Mouse (Mus musculus) MEL (cell line): ENCODE results near the gene Scrn3. TPM values are rescaled to one million over a fixed set of nuclear protein-coding genes. Genes with fewer than 3 reads are reported as not detected.

Experiments used
- DNase-seq: peaks from one replicate; pipeline ENCODE4 v3.0.0; 2011; ENCODE audit warnings: low read depth, low spot score
- H3K27ac ChIP-seq: 2 replicates; pipeline ENCODE4 v1.5.1; 2012; ENCODE audit warnings: low read depth, mild to moderate bottlenecking, control low read depth, low read length, moderate library complexity; ENCODE audit not compliant: control insufficient read depth
- H3K27me3 ChIP-seq, 2 experiments: fragments of 150-350 bp in 1 of 2; sonication (generic) in 1 of 2; 2 replicates each; pipeline ENCODE4 v1.6.1; 2012; ENCODE audit warnings: low read length in 2 of 2, mild to moderate bottlenecking in 2 of 2, improper control_type of control experiment in 1 of 2, moderate library complexity in 1 of 2; ENCODE audit not compliant: insufficient read depth in 2 of 2, control insufficient read depth in 1 of 2
- H3K36me3 ChIP-seq, 2 experiments: 2 replicates each; pipeline ENCODE4 v1.6.1; 2012 to 2014; ENCODE audit warnings: low read length in 2 of 2, improper control_type of control experiment in 1 of 2, inconsistent platforms in 1 of 2, mild to moderate bottlenecking in 1 of 2; ENCODE audit not compliant: insufficient read depth in 2 of 2, control insufficient read depth in 1 of 2
- H3K4me1 ChIP-seq, 2 experiments: fragments of 150-350 bp in 1 of 2; sonication (generic) in 1 of 2; 2 replicates each; pipeline ENCODE4 v1.6.1; 2012; ENCODE audit warnings: low read length in 2 of 2, improper control_type of control experiment in 1 of 2, mild to moderate bottlenecking in 1 of 2; ENCODE audit not compliant: insufficient read depth in 2 of 2, control insufficient read depth in 1 of 2
- H3K4me3 ChIP-seq, 2 experiments: fragments of 150-350 bp in 1 of 2; sonication (generic) in 1 of 2; 2 replicates each; pipeline ENCODE4 v1.5.1; 2012; ENCODE audit warnings: low read depth in 2 of 2, low read length in 2 of 2, mild to moderate bottlenecking in 2 of 2, moderate library complexity in 2 of 2, control low read depth in 1 of 2, improper control_type of control experiment in 1 of 2; ENCODE audit not compliant: control insufficient read depth in 1 of 2, insufficient read depth in 1 of 2
- H3K79me2 ChIP-seq: 2 replicates; pipeline ENCODE4 v1.6.1; 2012; ENCODE audit warnings: mild to moderate bottlenecking, low read length, moderate library complexity; ENCODE audit not compliant: control insufficient read depth, poor library complexity, insufficient read depth
- H3K9ac ChIP-seq: 2 replicates; pipeline ENCODE4 v1.6.1; 2012; ENCODE audit warnings: low read depth, mild to moderate bottlenecking, control low read depth, low read length, moderate library complexity; ENCODE audit not compliant: control insufficient read depth, poor library complexity, severe bottlenecking
- H3K9me3 ChIP-seq: fragments of 150-350 bp; sonication (generic); replicated peaks from 2 replicates; pipeline ENCODE4 v1.6.1; 2012; ENCODE audit warnings: mild to moderate bottlenecking, low read length, improper control_type of control experiment, moderate library complexity; ENCODE audit not compliant: insufficient read depth
- CHD1 ChIP-seq: IDR thresholded peaks from 2 replicates; pipeline ENCODE4 v1.6.1; 2012; ENCODE audit warnings: low read depth, mild to moderate bottlenecking, inconsistent platforms, low read length, improper control_type of control experiment
- CHD2 ChIP-seq: IDR thresholded peaks from 2 replicates; pipeline ENCODE4 v1.6.1; 2011; ENCODE audit warnings: low read length, improper control_type of control experiment
- E2F4 ChIP-seq: IDR thresholded peaks from 2 replicates; pipeline ENCODE4 v1.6.1; 2011; ENCODE audit warnings: low read depth, low read length, improper control_type of control experiment, borderline replicate concordance
- EP300 ChIP-seq, 2 experiments: IDR thresholded peaks; 2 replicates each; pipeline ENCODE4 v1.6.1; 2011; ENCODE audit warnings: improper control_type of control experiment in 2 of 2, low read length in 2 of 2, low read depth in 1 of 2, mild to moderate bottlenecking in 1 of 2
- GABPA ChIP-seq: IDR thresholded peaks from 2 replicates; pipeline ENCODE4 v1.6.1; 2012; ENCODE audit warnings: low read depth, mild to moderate bottlenecking, inconsistent platforms, low read length, improper control_type of control experiment, moderate library complexity
- GATA1 ChIP-seq: IDR thresholded peaks from 2 replicates; pipeline ENCODE4 v1.6.1; 2011; ENCODE audit warnings: low read depth, low read length, improper control_type of control experiment
- KAT2A ChIP-seq: conservative IDR thresholded peaks from 2 replicates; pipeline ENCODE4 v1.6.1; 2012; ENCODE audit warnings: low read depth, low read length, improper control_type of control experiment, inconsistent platforms
- MAFK ChIP-seq: IDR thresholded peaks from 2 replicates; pipeline ENCODE4 v1.6.1; 2011; ENCODE audit warnings: low read depth, mild to moderate bottlenecking, low read length, improper control_type of control experiment, borderline replicate concordance
- MYB ChIP-seq: IDR thresholded peaks from 2 replicates; pipeline ENCODE4 v1.6.1; 2011; ENCODE audit warnings: mild to moderate bottlenecking, low read depth, low read length, improper control_type of control experiment
- MYC ChIP-seq: IDR thresholded peaks from 2 replicates; pipeline ENCODE4 v1.6.1; 2011; ENCODE audit warnings: low read depth, mild to moderate bottlenecking, low read length, improper control_type of control experiment, moderate library complexity
- NELFE ChIP-seq: IDR thresholded peaks from 2 replicates; pipeline ENCODE4 v1.6.1; 2011; ENCODE audit warnings: low read depth, low read length, improper control_type of control experiment
- NRF1 ChIP-seq: IDR thresholded peaks from 2 replicates; pipeline ENCODE4 v1.6.1; 2014; ENCODE audit warnings: low read depth, mild to moderate bottlenecking, inconsistent platforms, low read length, improper control_type of control experiment, moderate library complexity; ENCODE audit not compliant: poor library complexity, insufficient read depth, severe bottlenecking
- POLR2AphosphoS2 ChIP-seq: IDR thresholded peaks from 2 replicates; pipeline ENCODE4 v1.6.1; 2011; ENCODE audit warnings: low read length, improper control_type of control experiment
- POLR2AphosphoS5 ChIP-seq: IDR thresholded peaks from 2 replicates; pipeline ENCODE4 v1.6.1; 2012; ENCODE audit warnings: low read depth, borderline replicate concordance, mild to moderate bottlenecking, inconsistent platforms, low read length, moderate library complexity, mixed read lengths
- SIN3A ChIP-seq: IDR thresholded peaks from 2 replicates; pipeline ENCODE4 v1.6.1; 2012; ENCODE audit warnings: low read length, improper control_type of control experiment, inconsistent platforms
- TCF12 ChIP-seq: IDR thresholded peaks from 2 replicates; pipeline ENCODE4 v1.6.1; 2014; ENCODE audit warnings: low read depth, mild to moderate bottlenecking, inconsistent platforms, low read length, improper control_type of control experiment, moderate library complexity
- ZC3H11A ChIP-seq: IDR thresholded peaks from 2 replicates; pipeline ENCODE4 v1.6.1; 2012; ENCODE audit warnings: low read depth, mild to moderate bottlenecking, inconsistent platforms, low read length, improper control_type of control experiment
- polyA plus RNA-seq, 2 experiments: library from polyadenylated mRNA; stranded (reverse) in 1 of 2; unstranded in 1 of 2; fragments of >175 nt in 1 of 2; fragments of >200 nt in 1 of 2; gene quantifications; 2 replicates each; pipeline versions ENCODE4 v1.2.1 to v1.2.4; 2012; ENCODE audit warnings: low replicate concordance in 2 of 2, low read depth in 1 of 2; ENCODE audit not compliant: insufficient read length in 2 of 2, insufficient read depth in 1 of 2, missing spikeins in 1 of 2
- total RNA-seq: library from RNA; depleted of rRNA; stranded (reverse); fragments of 300-350 nt; gene quantifications from 2 replicates; pipeline ENCODE4 v1.2.3, GENCODE M21; 2012

The Scrn3 gene
- total and polyA plus RNA-seq, 3 experiments = 3.2 to 7.7 TPM; not detected in 1

DNA sequence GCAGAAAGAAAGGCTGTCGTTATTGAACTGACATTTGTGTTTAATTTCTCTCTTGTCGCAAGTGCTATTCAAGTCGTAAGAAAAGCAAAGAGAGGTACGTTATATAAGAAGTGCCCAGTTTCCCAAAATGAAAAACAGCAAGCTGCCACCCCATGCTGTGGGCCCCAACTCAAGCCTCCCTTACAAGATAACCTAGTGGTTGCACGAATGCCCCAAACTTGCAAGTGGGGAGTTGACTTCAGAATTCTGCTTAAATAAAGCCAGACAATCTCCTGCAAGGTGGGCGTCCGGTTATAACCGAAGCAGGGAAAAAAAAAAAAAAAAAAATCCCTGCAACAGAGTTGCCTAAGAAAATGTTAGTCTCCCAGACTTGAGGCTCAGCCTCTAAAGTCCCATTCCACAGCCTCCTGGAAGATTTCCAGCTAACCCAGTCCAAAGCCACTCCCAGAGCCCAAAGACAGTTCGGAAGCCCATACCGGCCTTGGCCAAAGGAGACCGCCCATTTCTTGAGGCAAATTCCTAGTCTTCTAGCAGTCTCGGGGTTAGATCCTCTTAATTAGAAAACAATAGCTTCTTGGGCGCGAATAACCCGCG, 49.1 kb upstream of the Scrn3 start:
- Histone ChIP-seq H3K9ac (no peak overlapping the region), H3K4me1 (peaks cover 0 to 2% of the 10 kb centered on the region in 2 experiments; a peak in 1 of 4 replicates), H3K9me3 (no peaks in the 10 kb centered on the region), H3K27ac (no peak overlapping the region), H3K36me3 (no peaks in the 10 kb centered on the region), H3K79me2 (no peaks in the 10 kb centered on the region), H3K4me3 (no peak overlapping the region), H3K27me3 (no peaks in the 10 kb centered on the region)
- TF ChIP-seq MYC (no peak), GABPA (no peak), POLR2AphosphoS2 (no peak), EP300 (IDR thresholded peaks at IDR 0.05; ENCODE audit: low read depth in 1 of 2, low read length in 2 of 2) (no peak), SIN3A (no peak), TCF12 (no peak), NRF1 (no peak), POLR2AphosphoS5 (no peak), MYB (no peak), MAFK (no peak), GATA1 (no peak), KAT2A (no peak)
- no peak for DNase-seq

DNA sequence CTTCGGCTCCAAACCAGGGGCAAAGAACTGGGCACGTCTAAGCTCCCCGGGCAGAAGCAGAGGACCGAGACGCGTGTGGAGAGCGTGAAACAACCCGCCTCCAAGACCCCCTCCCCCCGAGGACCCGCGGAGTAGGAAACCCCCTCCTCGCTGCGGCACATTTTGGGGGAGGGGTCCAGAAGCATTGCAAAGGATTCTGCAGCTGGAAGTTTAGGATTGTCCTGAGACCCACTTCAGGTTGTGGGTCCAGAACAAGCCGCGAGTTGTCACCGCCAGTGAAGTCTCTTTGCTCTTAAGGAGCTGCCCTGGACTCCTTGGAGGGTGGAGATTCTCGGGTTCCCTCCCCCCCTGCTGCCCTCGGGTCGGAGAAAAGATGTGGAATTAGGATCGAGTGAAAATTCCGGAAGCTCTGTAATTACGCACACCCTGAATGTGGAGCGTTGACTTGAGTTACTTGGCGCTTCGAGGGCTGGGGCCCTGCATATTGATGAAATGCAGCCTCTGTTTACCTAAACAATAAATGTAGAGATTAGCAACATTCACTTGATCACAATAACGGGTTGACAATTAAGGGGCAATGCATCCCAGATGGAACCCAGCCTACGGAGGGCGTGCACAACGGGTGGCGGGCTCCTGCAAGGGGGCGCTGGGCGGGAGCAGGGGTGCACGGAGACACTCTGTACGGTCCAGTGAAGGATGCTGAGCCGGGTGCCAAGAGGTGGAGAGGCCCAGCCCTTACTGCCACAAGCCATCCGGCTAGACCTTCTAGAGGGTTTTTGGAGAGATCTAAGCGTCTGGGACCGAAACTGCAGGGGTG, 48.4 kb upstream of the Scrn3 start:
- peaks cover 0 to 2% of the 10 kb centered on the region in 2 experiments; a peak in 1 of 4 replicates for H3K4me1 ChIP-seq
- no peak overlapping the region for H3K4me3 ChIP-seq

More for the DNA sequence above, 48.4 kb upstream of the Scrn3 start:
- H3K36me3 ChIP-seq = no peaks in the 10 kb centered on the region
- no peak overlapping the region for H3K9ac ChIP-seq
- no peak for DNase-seq
- H3K27ac ChIP-seq = no peak overlapping the region
- H3K9me3 ChIP-seq = no peaks in the 10 kb centered on the region
- H3K27me3 ChIP-seq = no peaks in the 10 kb centered on the region
- no peaks in the 10 kb centered on the region for H3K79me2 ChIP-seq
- no peak for TF ChIP-seq NELFE
- no peak for TF ChIP-seq POLR2AphosphoS5
- no peak for TF ChIP-seq ZC3H11A
- TF ChIP-seq MAFK = no peak
- no peak for TF ChIP-seq CHD1
- no peak for TF ChIP-seq MYB
- TF ChIP-seq CHD2 = no peak
- TF ChIP-seq E2F4 = no peak
- TF ChIP-seq EP300 (IDR thresholded peaks at IDR 0.05; ENCODE audit: low read depth in 1 of 2, low read length in 2 of 2) = no peak
- no peak for TF ChIP-seq TCF12
